Mouse (Mus musculus): ENCODE data around the gene Tmem39a.

- TF ChIP-seq CTCF (IDR thresholded peaks at IDR 0.05; ENCODE audit: extremely low read depth, insufficient read depth, insufficient read length, insufficient replicate concordance), result no peak
- no peak for TF ChIP-seq POLR2A (IDR thresholded peaks at IDR 0.05; ENCODE audit: low read depth, low read length)
Measured at GRCm38 (mm10) chr16:38625411-38625810, 66.9 kb downstream of the Tmem39a start.
